Mouse (Mus musculus): ENCODE measurements around the gene Brms1. TPM values are rescaled to one million over a fixed set of nuclear protein-coding genes. Genes with fewer than 3 reads are reported as not detected.
A peak's percentile ranks its signal among the peaks of the same experiment; 100 is the strongest.

Brms1 gene
- polyA plus RNA-seq, 1 experiment from 2014 or later: 49.6 TPM

DNA sequence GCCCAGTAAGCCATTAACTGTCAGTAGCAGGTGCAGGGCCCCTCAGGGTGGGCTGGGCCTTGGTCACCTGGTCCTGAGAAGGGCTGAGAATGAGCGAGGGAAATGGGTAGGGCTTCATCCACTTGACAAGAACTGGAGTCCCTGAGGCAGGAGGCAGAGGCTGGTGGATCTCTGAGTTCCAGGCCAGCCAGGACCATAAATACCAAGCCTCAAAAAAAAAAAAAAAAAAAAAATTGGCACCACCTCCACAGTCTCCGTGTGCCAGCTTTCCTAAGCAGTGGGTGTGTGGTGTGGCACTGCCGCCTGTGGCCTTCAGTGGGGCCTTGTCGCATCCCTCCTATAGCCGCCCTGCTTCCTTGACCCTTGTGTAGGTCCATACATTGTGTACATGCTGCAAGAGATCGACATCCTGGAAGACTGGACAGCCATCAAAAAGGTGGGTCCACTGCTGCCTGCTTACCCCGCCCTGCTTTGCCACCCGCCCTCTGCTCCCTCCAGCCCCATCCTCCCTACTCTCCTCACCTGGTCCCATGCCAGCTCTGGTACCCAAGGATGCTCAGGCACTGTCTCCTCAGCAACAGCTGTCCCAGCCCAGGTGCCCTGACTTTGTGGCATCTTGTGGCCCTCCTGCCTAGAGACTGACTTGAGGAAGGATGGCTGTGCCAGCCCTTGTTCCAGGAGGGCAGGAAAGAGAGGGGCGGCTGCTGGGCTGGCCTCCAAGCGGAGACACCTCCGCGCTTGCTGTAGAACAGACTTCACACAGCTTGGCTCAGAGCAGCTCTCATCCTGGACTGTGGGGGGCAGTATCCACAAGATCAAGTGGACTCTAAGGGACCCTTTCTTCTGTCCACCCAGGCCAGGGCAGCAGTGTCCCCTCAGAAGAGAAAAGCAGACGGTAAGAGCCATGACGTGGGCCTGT is 7.2 kb downstream of the Brms1 start:
- no peak for ATAC-seq (replicated peaks; ENCODE audit: low FRiP score, low TSS enrichment, low read depth)
- 84% methylated on average over 14 of the region's 14 CpGs for WGBS
- Histone ChIP-seq H3K9ac (ENCODE audit: low read length) (no peak overlapping the region), H3K27me3 (replicated peaks; ENCODE audit: control insufficient read depth, insufficient read depth, low read length) (peaks cover 23% of the 10 kb centered on the region), H3K4me1 (replicated peaks; ENCODE audit: control insufficient read depth, insufficient read depth, low read length) (peaks cover 9% of the 10 kb centered on the region), H3K9me3 (ENCODE audit: control insufficient read depth, low read length) (no peaks in the 10 kb centered on the region), H3K27ac (ENCODE audit: low read depth) (no peak overlapping the region), H3K4me3 (ENCODE audit: low read depth, low read length) (no peak overlapping the region), H3K36me3 (ENCODE audit: control insufficient read depth, insufficient read depth, low read length) (peaks cover 43% of the 10 kb centered on the region), H3K4me2 (ENCODE audit: low read length) (no peak overlapping the region)
- DNase-seq (ENCODE audit: low spot score): no peak

DNA sequence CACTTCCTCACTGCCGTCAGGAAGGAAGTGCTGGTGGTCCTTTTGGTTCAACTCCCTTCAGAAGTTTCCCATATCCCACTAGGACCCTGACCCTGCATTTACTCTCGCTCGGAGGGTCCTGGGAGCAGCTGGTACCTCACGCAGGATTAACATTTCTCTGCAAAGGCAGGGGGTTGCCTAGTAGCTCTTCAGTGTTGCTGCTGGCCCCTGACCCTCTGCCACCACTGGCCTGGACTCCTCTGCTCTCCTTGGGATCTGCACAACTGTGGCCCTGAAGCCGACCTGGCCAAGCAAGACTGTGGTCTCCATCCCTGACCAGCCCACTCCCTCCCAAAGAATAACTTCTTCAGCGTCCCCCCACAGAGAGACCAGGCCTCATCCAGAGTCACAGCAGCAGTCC is 8.2 kb downstream of the Brms1 start:
- no peak overlapping the region for H3K9ac ChIP-seq (ENCODE audit: low read length)
- no peak overlapping the region for H3K4me3 ChIP-seq (ENCODE audit: low read depth, low read length)
- peaks cover 23% of the 10 kb centered on the region for H3K27me3 ChIP-seq (replicated peaks; ENCODE audit: control insufficient read depth, insufficient read depth, low read length)
- no peak overlapping the region for H3K27ac ChIP-seq (ENCODE audit: low read depth)
- ATAC-seq (replicated peaks; ENCODE audit: low FRiP score, low TSS enrichment, low read depth) (no peak), DNase-seq (ENCODE audit: low spot score) (no peak)
- H3K4me2 ChIP-seq (ENCODE audit: low read length): no peak overlapping the region
- H3K36me3 ChIP-seq (ENCODE audit: control insufficient read depth, insufficient read depth, low read length): peaks cover 37% of the 10 kb centered on the region
- H3K4me1 ChIP-seq (replicated peaks; ENCODE audit: control insufficient read depth, insufficient read depth, low read length): peaks cover 9% of the 10 kb centered on the region
- no peaks in the 10 kb centered on the region for H3K9me3 ChIP-seq (ENCODE audit: control insufficient read depth, low read length)
- 90% methylated on average over 6 of the region's 6 CpGs for WGBS

DNA sequence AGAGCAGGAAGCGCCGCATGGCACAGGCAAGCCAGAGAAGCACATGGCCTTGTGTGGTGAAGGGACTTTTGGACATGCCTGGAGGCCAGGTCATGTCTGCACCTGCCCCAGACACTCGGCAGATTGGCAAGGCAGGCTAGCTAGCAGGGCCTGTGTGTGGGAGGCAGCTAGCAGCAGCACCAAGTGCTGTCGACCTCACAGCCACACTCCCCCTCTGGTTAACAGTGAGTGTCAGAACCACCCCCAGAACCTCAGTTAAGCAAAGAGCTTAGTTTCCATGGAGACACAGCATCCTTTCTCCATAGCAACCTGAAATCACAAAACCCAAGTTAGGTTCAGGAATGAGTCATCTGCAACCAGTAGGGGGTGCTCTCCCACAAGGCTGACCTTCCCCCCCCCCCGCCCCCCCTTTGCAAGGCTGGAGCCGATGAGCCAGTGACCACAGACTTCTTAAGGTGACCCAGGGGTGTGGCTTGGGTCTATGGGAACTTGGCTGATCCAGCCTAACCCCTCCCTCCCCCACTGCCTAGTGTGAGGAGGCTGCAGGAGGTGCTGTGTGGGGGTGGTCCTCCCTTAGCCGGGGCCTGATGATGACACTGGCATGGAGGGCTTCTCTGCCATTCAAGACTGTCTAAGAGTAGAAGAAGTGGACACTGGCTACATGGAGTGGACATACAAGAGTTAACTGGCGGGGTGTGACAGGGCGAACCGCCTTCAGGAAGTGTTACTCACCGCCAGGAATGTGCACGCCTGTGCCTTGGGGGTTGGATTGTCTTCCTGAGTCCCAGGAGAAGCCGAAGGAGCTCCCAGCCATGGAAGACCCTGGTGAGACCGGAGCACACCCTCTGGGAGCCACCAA is 9.1 kb downstream of the Brms1 start, which contains the start of gene Rin1:
Gene Rin1 (plus strand): TSS at position 435 of the 859 bp plus-strand sequence.
- H3K27ac ChIP-seq (ENCODE audit: low read depth): no peak within 1 kb of the TSS; the same call in 1 of the 2 replicates
- H3K27me3 ChIP-seq (replicated peaks; ENCODE audit: control insufficient read depth, insufficient read depth, low read length): peaks cover 23% of the 10 kb centered on the region
- H3K9ac ChIP-seq (ENCODE audit: low read length): peak within 1 kb of the TSS; percentile 32; the same call in 1 of the 2 replicates

DNA sequence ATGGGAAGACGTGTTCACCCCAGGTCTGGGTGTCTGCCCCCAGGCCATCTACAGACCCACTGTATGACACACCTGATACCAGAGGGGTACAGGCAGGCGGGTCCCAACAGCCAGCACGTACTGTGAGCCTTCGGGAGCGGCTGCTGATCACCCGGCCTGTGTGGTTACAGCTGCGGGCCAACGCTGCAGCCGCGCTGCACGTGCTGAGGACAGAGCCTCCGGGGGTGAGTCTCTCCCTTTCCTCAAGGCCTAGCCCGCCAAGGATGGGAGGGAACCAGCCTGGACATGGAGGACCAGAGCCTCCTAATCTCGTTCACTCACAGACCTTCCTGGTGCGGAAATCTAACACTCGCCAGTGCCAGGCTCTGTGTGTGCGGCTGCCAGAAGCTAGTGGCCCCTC is 9.9 kb downstream of the Brms1 start:
- 6% methylated on average over 17 of the region's 17 CpGs for WGBS
- Histone ChIP-seq H3K9me3 (ENCODE audit: control insufficient read depth, low read length) (no peaks in the 10 kb centered on the region), H3K36me3 (ENCODE audit: control insufficient read depth, insufficient read depth, low read length) (peaks cover 37% of the 10 kb centered on the region), H3K27ac (ENCODE audit: low read depth) (no peak overlapping the region), H3K4me1 (replicated peaks; ENCODE audit: control insufficient read depth, insufficient read depth, low read length) (peaks cover 9% of the 10 kb centered on the region), H3K27me3 (replicated peaks; ENCODE audit: control insufficient read depth, insufficient read depth, low read length) (peaks cover 23% of the 10 kb centered on the region), H3K4me2 (ENCODE audit: low read length) (peak overlapping the region; percentile 52), H3K9ac (ENCODE audit: low read length) (peak overlapping the region; percentile 32; the same call in 1 of the 2 replicates), H3K4me3 (ENCODE audit: low read depth, low read length) (peak overlapping the region; percentile 28)
- DNase-seq (ENCODE audit: low spot score) (no peak), ATAC-seq (replicated peaks; ENCODE audit: low FRiP score, low TSS enrichment, low read depth) (peak; percentile 59)

More for the DNA sequence above, 9.1 kb downstream of the Brms1 start, which contains the start of gene Rin1:
- Histone ChIP-seq H3K4me1 (replicated peaks; ENCODE audit: control insufficient read depth, insufficient read depth, low read length) (peaks cover 9% of the 10 kb centered on the region), H3K9me3 (ENCODE audit: control insufficient read depth, low read length) (no peaks in the 10 kb centered on the region), H3K4me3 (ENCODE audit: low read depth, low read length) (peak within 1 kb of the TSS; percentile 28), H3K36me3 (ENCODE audit: control insufficient read depth, insufficient read depth, low read length) (peaks cover 37% of the 10 kb centered on the region), H3K4me2 (ENCODE audit: low read length) (peak within 1 kb of the TSS; percentile 52)
- DNase-seq (ENCODE audit: low spot score): peak; percentile 79
- peak; percentile 65 for ATAC-seq (replicated peaks; ENCODE audit: low FRiP score, low TSS enrichment, low read depth)
- 20% methylated on average over 14 of the region's 14 CpGs for WGBS

DNA sequence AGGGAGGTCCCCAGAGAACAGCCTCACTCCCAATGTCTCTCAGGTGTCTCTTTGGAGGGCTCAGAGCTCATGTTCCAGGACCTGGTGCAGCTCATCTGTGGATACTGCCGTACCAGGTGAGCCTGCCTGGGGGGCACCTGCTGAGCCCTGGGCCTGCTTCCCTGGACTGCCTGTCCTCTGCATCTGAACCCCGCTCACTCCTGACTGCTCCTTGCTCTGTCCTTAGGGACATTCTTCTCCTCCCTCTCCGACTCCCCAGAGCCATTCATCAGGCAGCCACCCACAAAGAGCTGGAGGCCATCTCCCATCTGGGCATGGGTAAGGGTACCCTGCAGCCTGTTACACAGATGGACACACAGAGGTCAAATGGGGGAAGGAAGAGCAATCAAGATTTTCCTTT is 10.4 kb downstream of the Brms1 start:
- Histone ChIP-seq H3K36me3 (ENCODE audit: control insufficient read depth, insufficient read depth, low read length) (peaks cover 33% of the 10 kb centered on the region), H3K4me1 (replicated peaks; ENCODE audit: control insufficient read depth, insufficient read depth, low read length) (peaks cover 11% of the 10 kb centered on the region), H3K4me2 (ENCODE audit: low read length) (peak overlapping the region; percentile 52), H3K9ac (ENCODE audit: low read length) (no peak overlapping the region), H3K9me3 (ENCODE audit: control insufficient read depth, low read length) (no peaks in the 10 kb centered on the region), H3K4me3 (ENCODE audit: low read depth, low read length) (0 out of 2 replicates have a peak overlapping the region, but pooled peaks have one; percentile 28), H3K27ac (ENCODE audit: low read depth) (no peak overlapping the region), H3K27me3 (replicated peaks; ENCODE audit: control insufficient read depth, insufficient read depth, low read length) (peaks cover 23% of the 10 kb centered on the region)
- WGBS: 59% methylated on average over 3 of the region's 3 CpGs
- ATAC-seq (replicated peaks; ENCODE audit: low FRiP score, low TSS enrichment, low read depth): no peak
- no peak for DNase-seq (ENCODE audit: low spot score)

DNA sequence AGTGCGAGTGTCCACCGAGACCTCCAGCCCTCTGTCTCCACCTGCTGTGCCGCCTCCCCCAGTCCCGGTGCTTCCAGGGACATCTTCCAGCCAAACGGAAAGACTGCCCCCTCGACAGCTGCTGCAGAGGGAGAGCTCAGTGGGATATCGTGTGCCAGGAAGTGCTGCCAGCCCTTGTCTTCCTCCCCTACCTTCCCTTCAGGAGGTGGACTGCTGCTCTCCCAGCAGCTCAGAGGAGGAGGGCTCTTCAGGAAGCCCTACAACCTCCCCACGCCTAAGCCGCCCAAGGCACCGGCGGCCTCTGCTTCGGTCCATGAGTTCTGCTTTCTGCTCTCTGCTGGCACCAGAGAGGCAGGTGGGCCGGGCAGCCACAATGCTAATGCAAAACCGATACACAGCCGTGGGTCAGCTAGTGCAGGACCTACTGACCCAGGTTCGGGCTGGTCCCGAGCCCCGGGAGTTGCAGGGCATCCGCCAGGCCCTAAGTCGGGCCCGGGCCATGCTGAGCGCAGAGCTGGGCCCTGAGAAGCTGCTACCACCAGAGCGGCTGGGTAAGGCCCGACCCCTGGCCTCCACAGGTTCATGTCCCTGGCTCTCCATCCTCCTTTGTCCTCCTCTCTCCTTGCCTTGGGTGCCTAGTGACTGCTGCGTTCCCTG is 11.1 kb downstream of the Brms1 start:
- H3K9me3 ChIP-seq (ENCODE audit: control insufficient read depth, low read length): no peaks in the 10 kb centered on the region
- H3K27ac ChIP-seq (ENCODE audit: low read depth): no peak overlapping the region
- no peak overlapping the region for H3K9ac ChIP-seq (ENCODE audit: low read length)
- no peak overlapping the region for H3K4me2 ChIP-seq (ENCODE audit: low read length)
- DNase-seq (ENCODE audit: low spot score) (no peak), ATAC-seq (replicated peaks; ENCODE audit: low FRiP score, low TSS enrichment, low read depth) (no peak)
- peaks cover 25% of the 10 kb centered on the region for H3K36me3 ChIP-seq (ENCODE audit: control insufficient read depth, insufficient read depth, low read length)
- H3K27me3 ChIP-seq (replicated peaks; ENCODE audit: control insufficient read depth, insufficient read depth, low read length): peaks cover 23% of the 10 kb centered on the region
- H3K4me3 ChIP-seq (ENCODE audit: low read depth, low read length): no peak overlapping the region
- peaks cover 16% of the 10 kb centered on the region for H3K4me1 ChIP-seq (replicated peaks; ENCODE audit: control insufficient read depth, insufficient read depth, low read length)
- WGBS: 43% methylated on average over 25 of the region's 25 CpGs

DNA sequence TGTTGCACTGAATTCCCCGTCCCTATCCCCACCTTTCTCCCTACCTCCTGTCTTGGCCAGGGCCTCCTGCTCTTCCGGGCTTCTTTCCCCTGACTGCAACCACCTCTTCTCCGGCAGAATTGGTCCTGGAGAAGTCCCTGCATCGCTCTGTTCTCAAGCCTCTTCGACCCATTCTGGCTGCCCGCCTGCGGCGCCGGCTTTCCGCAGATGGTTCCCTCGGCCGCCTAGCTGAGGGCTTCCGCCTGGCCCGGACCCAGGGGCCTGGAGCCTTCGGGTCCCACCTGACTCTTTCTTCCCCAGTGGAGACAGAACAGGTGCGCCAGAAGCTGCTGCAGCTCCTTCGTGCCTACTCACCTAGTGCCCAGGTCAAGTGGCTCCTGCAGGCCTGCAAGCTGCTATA is 11.7 kb downstream of the Brms1 start:
- Histone ChIP-seq H3K4me3 (ENCODE audit: low read depth, low read length) (no peak overlapping the region), H3K27me3 (replicated peaks; ENCODE audit: control insufficient read depth, insufficient read depth, low read length) (peaks cover 23% of the 10 kb centered on the region), H3K4me2 (ENCODE audit: low read length) (no peak overlapping the region), H3K27ac (ENCODE audit: low read depth) (no peak overlapping the region), H3K9me3 (ENCODE audit: control insufficient read depth, low read length) (no peaks in the 10 kb centered on the region), H3K9ac (ENCODE audit: low read length) (no peak overlapping the region), H3K4me1 (replicated peaks; ENCODE audit: control insufficient read depth, insufficient read depth, low read length) (peaks cover 16% of the 10 kb centered on the region), H3K36me3 (ENCODE audit: control insufficient read depth, insufficient read depth, low read length) (peaks cover 20% of the 10 kb centered on the region)
- DNase-seq (ENCODE audit: low spot score) (no peak), ATAC-seq (replicated peaks; ENCODE audit: low FRiP score, low TSS enrichment, low read depth) (no peak)
- 64% methylated on average over 17 of the region's 17 CpGs for WGBS

DNA sequence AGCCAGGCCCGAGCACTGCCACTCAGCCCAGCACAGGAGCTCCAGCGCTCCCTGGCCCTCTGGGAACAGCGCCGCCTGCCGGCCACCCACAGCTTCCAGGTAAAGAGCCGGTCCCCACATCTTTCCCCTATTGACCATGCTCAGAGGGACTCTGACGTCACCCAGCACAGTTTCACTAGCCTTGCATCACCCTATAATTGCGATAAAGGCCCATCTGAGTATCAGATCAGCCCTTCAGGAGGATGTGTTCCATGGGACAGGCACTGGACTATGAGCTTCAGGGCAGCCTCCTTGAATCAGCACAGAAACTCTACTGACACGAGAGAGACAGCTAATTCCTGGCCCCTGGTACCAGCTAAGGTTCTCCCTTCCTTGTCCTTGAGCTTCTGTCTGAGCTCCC is 12.8 kb downstream of the Brms1 start:
- Histone ChIP-seq H3K27ac (ENCODE audit: low read depth) (no peak overlapping the region), H3K4me2 (ENCODE audit: low read length) (no peak overlapping the region), H3K36me3 (ENCODE audit: control insufficient read depth, insufficient read depth, low read length) (0 out of 2 replicates have a peak, but pooled peaks cover 10% of the 10 kb centered on the region), H3K9ac (ENCODE audit: low read length) (no peak overlapping the region), H3K9me3 (ENCODE audit: control insufficient read depth, low read length) (no peaks in the 10 kb centered on the region), H3K27me3 (replicated peaks; ENCODE audit: control insufficient read depth, insufficient read depth, low read length) (peaks cover 23% of the 10 kb centered on the region), H3K4me1 (replicated peaks; ENCODE audit: control insufficient read depth, insufficient read depth, low read length) (peaks cover 25% of the 10 kb centered on the region), H3K4me3 (ENCODE audit: low read depth, low read length) (no peak overlapping the region)
- ATAC-seq (replicated peaks; ENCODE audit: low FRiP score, low TSS enrichment, low read depth) (no peak), DNase-seq (ENCODE audit: low spot score) (peak; percentile 81)
- WGBS: 21% methylated on average over 9 of the region's 9 CpGs

Measured in intestine, embryonic 14.5 days (tissue).